Mouse (Mus musculus): ENCODE data around the gene Zfp990. TPM values are rescaled to one million over a fixed set of nuclear protein-coding genes. Genes with fewer than 3 reads are reported as not detected.
A peak's percentile ranks its signal among the peaks of the same experiment; 100 is the strongest.
"Not testable (repeated sequence)": the region's sequence is repeated elsewhere in the genome, so short reads cannot be mapped to it uniquely, and the experiment has no call there.

The Zfp990 gene
- total RNA-seq (2017): not detected in 2 replicates

DNA sequence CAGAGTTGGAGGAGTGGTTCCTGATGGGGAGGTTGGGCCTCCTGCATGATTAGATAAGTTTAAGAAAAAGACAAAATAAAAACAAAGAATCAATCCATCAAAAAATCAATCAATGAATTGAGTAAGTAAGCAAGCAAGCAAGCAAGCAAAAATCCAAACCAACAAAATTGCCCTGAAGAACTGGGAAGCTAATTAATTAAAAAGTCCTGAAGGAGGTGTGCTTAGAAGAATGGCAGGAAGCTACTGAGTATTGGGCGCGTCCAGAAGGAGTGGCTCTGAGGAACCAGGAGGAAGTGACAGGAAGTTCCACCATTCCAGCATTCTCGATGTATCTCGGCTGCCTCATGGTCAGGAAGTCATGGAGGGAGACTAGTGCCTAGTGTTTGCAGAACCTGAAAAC is at the start of gene Zfp990:
Zfp990 (plus strand) TSS at position 301 of the 400 bp plus-strand sequence.
- ATAC-seq (ENCODE audit: extremely low read depth, insufficient number of reproducible peaks, low FRiP score, poor library complexity, severe bottlenecking): not testable (repeated sequence)

GRCm38 (mm10) chr4:145463553-145464253 is 46.9 kb upstream of the Zfp990 start:
- ATAC-seq (ENCODE audit: extremely low read depth, insufficient number of reproducible peaks, low FRiP score, poor library complexity, severe bottlenecking): not testable (repeated sequence)

DNA sequence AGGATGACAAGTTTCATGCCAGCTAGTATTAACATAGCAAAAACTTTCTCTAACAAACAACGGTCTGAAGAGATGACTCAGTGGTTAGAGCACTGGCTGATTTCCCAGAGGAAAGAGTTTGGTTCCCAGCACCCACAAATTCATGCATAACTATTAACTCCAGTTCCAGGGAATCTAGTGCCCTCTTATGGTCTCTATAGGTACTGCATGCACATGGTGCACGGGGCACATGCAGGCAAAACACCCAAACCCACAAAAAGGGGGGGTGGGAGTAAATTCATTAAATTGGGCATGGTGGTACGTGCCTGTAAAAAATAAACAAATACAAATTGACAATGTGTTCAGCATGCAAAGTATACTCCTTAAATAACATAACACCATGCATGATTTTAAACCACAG is 32.4 kb upstream of the Zfp990 start:
- no peak for ATAC-seq (ENCODE audit: extremely low read depth, insufficient number of reproducible peaks, low FRiP score, poor library complexity, severe bottlenecking)

DNA sequence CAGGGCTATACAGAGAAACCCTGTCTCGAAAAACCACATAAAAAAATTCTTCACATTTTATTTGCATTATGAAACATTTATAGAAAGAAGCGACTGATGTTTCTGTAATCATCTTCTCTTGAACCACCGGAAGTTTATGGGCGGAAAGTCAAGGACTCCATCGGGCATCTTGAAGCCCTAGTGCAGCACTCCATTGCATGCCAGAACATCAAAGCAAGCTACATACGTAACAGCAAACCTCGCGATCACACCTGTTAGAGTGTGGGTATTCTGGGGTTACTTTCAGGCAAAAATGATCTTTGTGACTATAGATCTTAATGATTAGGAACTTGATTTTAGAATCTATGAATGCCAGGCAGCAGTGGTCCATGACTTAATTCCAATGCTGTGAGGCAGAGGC is 29.9 kb upstream of the Zfp990 start:
- not testable (repeated sequence) for ATAC-seq (ENCODE audit: extremely low read depth, insufficient number of reproducible peaks, low FRiP score, poor library complexity, severe bottlenecking)

GRCm38 (mm10) chr4:145489396-145489795 is 21.2 kb upstream of the Zfp990 start:
- no peak for ATAC-seq (ENCODE audit: extremely low read depth, insufficient number of reproducible peaks, low FRiP score, poor library complexity, severe bottlenecking)

DNA sequence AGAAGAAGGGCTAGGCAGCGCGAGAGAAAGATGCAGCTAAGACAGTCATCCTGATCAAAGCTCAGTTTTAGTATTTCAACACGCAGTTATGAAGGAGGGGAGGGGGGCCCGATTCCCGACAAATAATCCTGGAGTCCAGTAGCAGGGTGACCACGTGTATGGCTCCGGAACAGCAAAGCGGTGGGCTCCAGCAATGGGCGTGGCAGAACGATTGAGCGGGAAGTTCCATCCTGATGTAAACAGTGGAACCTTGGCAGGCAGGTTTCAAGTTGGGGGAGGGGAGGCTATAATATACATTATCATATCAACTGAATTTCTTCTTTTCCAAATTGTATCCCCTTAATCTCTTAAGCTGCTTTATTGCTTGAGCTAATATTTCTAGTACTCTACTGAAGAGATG is 18.4 kb upstream of the Zfp990 start:
- no peak for ATAC-seq (ENCODE audit: extremely low read depth, insufficient number of reproducible peaks, low FRiP score, poor library complexity, severe bottlenecking)

DNA sequence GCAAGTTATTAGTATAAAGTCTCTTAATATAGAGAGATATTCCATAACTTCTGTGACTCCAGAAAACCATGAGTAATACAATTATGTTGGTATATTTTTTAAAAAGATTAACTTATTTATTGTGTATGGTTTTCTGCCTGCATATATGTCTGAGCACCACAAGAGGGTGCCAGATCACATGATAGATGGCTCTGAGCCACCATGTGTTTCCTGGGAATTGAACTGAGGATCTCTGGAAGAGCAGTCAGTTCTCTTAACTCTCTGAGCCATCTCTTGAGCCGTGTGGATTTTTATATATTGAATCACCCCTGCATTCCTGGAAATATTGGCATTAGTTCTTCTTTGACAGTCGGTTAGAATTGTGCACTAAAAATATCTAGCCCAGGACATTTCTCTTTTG is 17.2 kb upstream of the Zfp990 start:
- ATAC-seq (ENCODE audit: extremely low read depth, insufficient number of reproducible peaks, low FRiP score, poor library complexity, severe bottlenecking): not testable (repeated sequence)

GRCm38 (mm10) chr4:145514637-145515036 is 4.1 kb downstream of the Zfp990 start:
- not testable (repeated sequence) for ATAC-seq (ENCODE audit: extremely low read depth, insufficient number of reproducible peaks, low FRiP score, poor library complexity, severe bottlenecking)

DNA sequence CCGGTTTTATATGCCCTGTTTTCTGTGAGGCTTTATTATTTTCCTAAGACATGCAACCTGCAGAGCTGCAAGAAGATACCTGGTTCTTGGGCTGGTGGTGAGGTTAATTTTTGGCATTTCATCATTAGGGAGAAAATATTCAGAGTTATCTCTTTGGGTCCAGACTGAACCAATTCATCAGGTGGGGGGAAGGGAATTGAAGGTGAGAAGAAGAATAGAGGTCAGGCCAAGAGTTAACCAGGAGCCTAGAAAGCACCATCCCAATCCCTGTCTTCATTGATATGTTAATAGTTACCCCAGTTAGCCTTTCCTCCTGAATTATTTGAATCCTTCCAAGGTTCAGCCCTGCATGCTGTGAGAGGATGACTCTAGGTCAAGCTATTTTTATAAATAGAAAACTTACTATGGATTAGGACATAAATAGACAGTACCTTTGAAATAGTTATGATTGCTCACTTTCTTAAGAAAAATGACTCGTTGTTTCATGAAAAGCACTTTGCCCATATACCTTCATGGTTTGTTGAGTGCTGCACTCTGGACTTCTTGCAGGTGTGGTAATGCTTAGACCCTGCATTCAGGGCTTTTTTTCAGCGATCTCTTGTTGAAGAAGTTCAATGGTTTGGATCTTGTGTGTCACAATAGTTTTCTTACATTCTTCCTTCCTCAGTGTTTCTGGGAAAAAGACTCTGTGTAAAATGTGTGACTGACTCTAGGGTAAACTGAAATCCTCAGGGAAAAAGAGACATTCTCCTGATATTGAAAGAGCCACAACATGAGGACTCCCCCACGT is 5.4 kb downstream of the Zfp990 start:
- ATAC-seq (ENCODE audit: extremely low read depth, insufficient number of reproducible peaks, low FRiP score, poor library complexity, severe bottlenecking): not testable (repeated sequence)

DNA sequence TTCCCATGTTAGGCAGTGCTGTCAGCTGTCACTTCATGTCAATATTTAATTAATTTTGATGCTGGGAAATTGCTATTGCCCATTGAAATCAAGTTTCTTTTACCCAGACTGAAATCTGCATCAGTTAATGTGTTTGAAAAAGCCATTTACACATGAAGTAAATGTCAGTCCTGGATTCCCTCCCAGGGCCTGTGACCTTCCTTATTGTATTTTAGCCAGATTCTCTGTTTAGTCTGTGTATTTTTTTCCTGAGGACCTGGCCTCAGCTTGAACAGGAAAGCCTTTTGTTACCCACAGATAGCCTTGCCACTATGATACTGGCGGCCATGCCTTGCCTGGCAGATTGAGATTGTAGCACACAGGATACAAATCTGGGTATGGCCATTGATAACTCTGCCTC is 6.8 kb downstream of the Zfp990 start:
- ATAC-seq (ENCODE audit: extremely low read depth, insufficient number of reproducible peaks, low FRiP score, poor library complexity, severe bottlenecking): not testable (repeated sequence)

DNA sequence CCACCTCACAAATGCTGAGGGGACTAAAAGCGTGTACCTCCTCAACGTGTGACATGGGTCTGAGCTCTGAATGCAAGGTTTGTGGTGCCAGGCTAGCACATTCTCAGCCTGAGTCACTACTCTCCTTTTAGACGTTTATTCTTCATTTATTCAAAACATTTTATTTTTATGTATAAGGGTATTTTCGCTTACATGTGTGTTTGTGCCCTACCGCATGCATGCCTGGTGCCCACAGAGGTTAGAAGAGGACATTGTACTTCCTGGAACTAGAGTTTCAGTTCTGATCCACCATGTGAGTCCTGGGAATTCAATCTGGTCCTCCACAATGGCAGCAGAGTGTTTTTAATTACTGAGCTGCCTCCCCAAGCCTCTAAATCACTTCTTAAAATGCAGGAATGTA is 33.3 kb downstream of the Zfp990 start:
- ATAC-seq (ENCODE audit: extremely low read depth, insufficient number of reproducible peaks, low FRiP score, poor library complexity, severe bottlenecking): not testable (repeated sequence)

- ATAC-seq (ENCODE audit: extremely low read depth, insufficient number of reproducible peaks, low FRiP score, poor library complexity, severe bottlenecking): not testable (repeated sequence)
Observed at GRCm38 (mm10) chr4:145545106-145545505, 34.5 kb downstream of the Zfp990 start.

- ATAC-seq (ENCODE audit: extremely low read depth, insufficient number of reproducible peaks, low FRiP score, poor library complexity, severe bottlenecking): peak; percentile 51
Observed at GRCm38 (mm10) chr4:145545734-145546349, 35.3 kb downstream of the Zfp990 start.

- 0 out of 2 replicates have a peak, but pooled peaks have one; percentile 39 for ATAC-seq (ENCODE audit: extremely low read depth, insufficient number of reproducible peaks, low FRiP score, poor library complexity, severe bottlenecking)
Observed at GRCm38 (mm10) chr4:145546477-145546876, 35.9 kb downstream of the Zfp990 start.

DNA sequence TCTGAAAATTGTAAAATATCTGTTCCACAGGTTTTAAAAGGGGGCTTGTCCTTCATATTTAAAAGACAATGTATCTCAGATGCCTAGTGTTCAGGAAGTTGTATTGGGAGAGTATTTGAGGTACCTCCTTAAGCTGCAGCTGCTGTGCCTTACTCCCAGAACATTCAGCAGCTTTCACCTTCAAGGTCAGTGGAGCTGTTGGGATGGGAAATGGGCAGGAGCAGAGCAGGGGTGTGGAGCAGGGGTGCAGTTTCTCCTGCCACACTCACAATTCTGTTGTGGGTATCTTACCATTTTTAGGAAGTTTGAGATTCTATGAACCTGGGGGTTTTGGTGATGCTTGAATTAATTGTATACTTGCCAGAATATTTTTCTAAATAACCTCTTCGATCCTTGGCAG is 46.1 kb downstream of the Zfp990 start:
- no peak for ATAC-seq (ENCODE audit: extremely low read depth, insufficient number of reproducible peaks, low FRiP score, poor library complexity, severe bottlenecking)

- peak; percentile 28; the same call in 1 of the 2 replicates for ATAC-seq (ENCODE audit: extremely low read depth, insufficient number of reproducible peaks, low FRiP score, poor library complexity, severe bottlenecking)
Observed at GRCm38 (mm10) chr4:145559505-145560099, 49.0 kb downstream of the Zfp990 start.

- ATAC-seq (ENCODE audit: extremely low read depth, insufficient number of reproducible peaks, low FRiP score, poor library complexity, severe bottlenecking): no peak
Observed at GRCm38 (mm10) chr4:145564111-145564821, 53.7 kb downstream of the Zfp990 start.

GRCm38 (mm10) chr4:145570461-145570860 is 59.9 kb downstream of the Zfp990 start:
- ATAC-seq (ENCODE audit: extremely low read depth, insufficient number of reproducible peaks, low FRiP score, poor library complexity, severe bottlenecking): not testable (repeated sequence)

- ATAC-seq (ENCODE audit: extremely low read depth, insufficient number of reproducible peaks, low FRiP score, poor library complexity, severe bottlenecking): not testable (repeated sequence)
Observed at GRCm38 (mm10) chr4:145576623-145577022, 66.1 kb downstream of the Zfp990 start.

Data from neutrophil, adult 5-6 weeks (primary cell).